Mouse (Mus musculus) activated CD4-positive, CD25-positive, alpha-beta regulatory T cell (primary cell): ENCODE results near the gene Acot8. TPM values are rescaled to one million over a fixed set of nuclear protein-coding genes. Genes with fewer than 3 reads are reported as not detected.

Source experiments
- polyA plus RNA-seq, 2 experiments: library from polyadenylated mRNA; unstranded; fragments of 100-300 nt; shearing (Covaris generic); gene quantifications; one replicate each; pipeline ENCODE4 v1.2.1; 2017

Acot8 gene
- 10 to 100 TPM; 43.0 to 44.5 TPM for polyA plus RNA-seq

GRCm38 (mm10) chr2:164804533-164805331, at the start of gene Acot8, which contains the start of gene Zswim3:
Acot8 (minus strand) TSS chr2:164804882.
Zswim3 (plus strand) TSS chr2:164805098.

GRCm38 (mm10) chr2:164833314-164833959, 28.8 kb upstream of the Acot8 start, which contains the start of gene Neurl2:
Neurl2 (minus strand) TSS chr2:164833456.

GRCm38 (mm10) chr2:164832748-164833301, 28.1 kb upstream of the Acot8 start, which contains the start of gene Ctsa:
Ctsa (plus strand) TSS chr2:164832873.

GRCm38 (mm10) chr2:164828437-164828836, 23.8 kb upstream of the Acot8 start, which contains the start of gene Spata25:
Spata25 (minus strand) TSS chr2:164828537.

GRCm38 (mm10) chr2:164822636-164823165, 18.0 kb upstream of the Acot8 start, which contains the start of gene Zswim1:
Zswim1 (plus strand) TSS chr2:164822686.

GRCm38 (mm10) chr2:164785481-164786387, 18.9 kb downstream of the Acot8 start, which contains the start of gene Snx21:
Snx21 (plus strand) TSS chr2:164785823.

GRCm38 (mm10) chr2:164779481-164780086, 25.1 kb downstream of the Acot8 start, which contains the start of gene Tnnc2:
Tnnc2 (minus strand) TSS chr2:164779967.

GRCm38 (mm10) chr2:164769258-164770037, 35.2 kb downstream of the Acot8 start, which contains the start of gene Ube2c:
Ube2c (plus strand) TSS chr2:164769898.

GRCm38 (mm10) chr2:164745843-164746479, 58.7 kb downstream of the Acot8 start, which contains the start of the genes Wfdc3 and Dnttip1:
Wfdc3 (minus strand) TSS chr2:164745931.
Dnttip1 (plus strand) TSS chr2:164745983.

Other genes with a start within 250 kb of the Acot8 start
- gene Wfdc2, start 242.5 kb downstream of the Acot8 start, polyA plus RNA-seq = 1 to 10 TPM in 1 of 2 experiments, under 1 TPM in 1; 0.43 to 1.1 TPM
- not detected for gene Spint3, start 231.4 kb downstream of the Acot8 start, polyA plus RNA-seq
- not detected for gene Wfdc6a, start 219.4 kb downstream of the Acot8 start, polyA plus RNA-seq
- gene Eppin, start 211.3 kb downstream of the Acot8 start, polyA plus RNA-seq = not detected
- under 1 TPM in 1 of 2 experiments, not detected in 1; 0.28 TPM for gene Wfdc6b, start 191.4 kb downstream of the Acot8 start, polyA plus RNA-seq
- gene Wfdc8, start 191.3 kb downstream of the Acot8 start, polyA plus RNA-seq = under 1 TPM in 1 of 2 experiments, not detected in 1; 0.12 TPM
- gene Wfdc16, start 166.1 kb downstream of the Acot8 start, polyA plus RNA-seq = not detected
- gene Wfdc10, start 148.8 kb downstream of the Acot8 start, polyA plus RNA-seq = not detected
- not detected for gene Wfdc9, start 148.3 kb downstream of the Acot8 start, polyA plus RNA-seq
- gene Wfdc11, start 130.8 kb downstream of the Acot8 start, polyA plus RNA-seq = not detected
- not detected for gene Wfdc13, start 119.8 kb downstream of the Acot8 start, polyA plus RNA-seq
- gene Spint4, start 106.4 kb downstream of the Acot8 start, polyA plus RNA-seq = not detected
- not detected for gene Spint5, start 89.6 kb downstream of the Acot8 start, polyA plus RNA-seq
- under 1 TPM in 1 of 2 experiments, not detected in 1; 0.49 TPM for gene Wfdc3, start 59.0 kb downstream of the Acot8 start, polyA plus RNA-seq
- gene Dnttip1, start 58.9 kb downstream of the Acot8 start, polyA plus RNA-seq = 10 to 100 TPM; 64.6 to 68.8 TPM
- gene Ube2c, start 35.0 kb downstream of the Acot8 start, polyA plus RNA-seq = 10 to 100 TPM; 20.3 to 34.2 TPM
- not detected for gene Tnnc2, start 24.9 kb downstream of the Acot8 start, polyA plus RNA-seq
- 10 to 100 TPM in 1 of 2 experiments, 1 to 10 TPM in 1; 7.8 to 11.3 TPM for gene Snx21, start 19.1 kb downstream of the Acot8 start, polyA plus RNA-seq
- gene Zswim3, start 216 bp upstream of the Acot8 start, polyA plus RNA-seq = 1 to 10 TPM; 4.5 to 9.6 TPM
- 10 to 100 TPM; 16.1 to 16.4 TPM for gene Zswim1, start 17.8 kb upstream of the Acot8 start, polyA plus RNA-seq
- under 1 TPM in 1 of 2 experiments, not detected in 1; 0.67 TPM for gene Spata25, start 23.7 kb upstream of the Acot8 start, polyA plus RNA-seq
- gene Ctsa, start 28.0 kb upstream of the Acot8 start, polyA plus RNA-seq = 100 to 1,000 TPM; 220 to 295 TPM
- 1 to 10 TPM; 1.6 to 2.6 TPM for gene Neurl2, start 28.6 kb upstream of the Acot8 start, polyA plus RNA-seq
- 1 to 10 TPM; 2.9 to 7.1 TPM for gene Pltp, start 52.8 kb upstream of the Acot8 start, polyA plus RNA-seq
- 100 to 1,000 TPM; 130 to 134 TPM for gene Pcif1, start 74.4 kb upstream of the Acot8 start, polyA plus RNA-seq
- 10 to 100 TPM; 21.9 to 32.6 TPM for gene Zfp335, start 106.9 kb upstream of the Acot8 start, polyA plus RNA-seq
- gene Mmp9, start 135.9 kb upstream of the Acot8 start, polyA plus RNA-seq = 10 to 100 TPM in 1 of 2 experiments, 1 to 10 TPM in 1; 1.6 to 46.3 TPM
- under 1 TPM; 0.25 to 0.57 TPM for gene Slc12a5, start 155.9 kb upstream of the Acot8 start, polyA plus RNA-seq
- 10 to 100 TPM; 42.4 to 48.8 TPM for gene Ncoa5, start 230.0 kb upstream of the Acot8 start, polyA plus RNA-seq